Mouse (Mus musculus) intestine, postnatal 0 days (tissue): ENCODE measurements at regions not wholly inside any gene's neighbourhood (a gene's known extent, or its start where the extent isn't known, plus 50 kb on each side); places are given as distances from the start of the nearest gene placed in this dataset.

Experiments used
- ATAC-seq: fragments of 200-750 bp; cut with Nextera tagmentation; 2 replicates; pipeline ENCODE4 v1.8.0; 2017; ENCODE audit warnings: mild to moderate bottlenecking, moderate TSS enrichment, moderate library complexity
- H3K27ac ChIP-seq: fragments of 300-500 bp; sonication (generic); 2 replicates; pipeline ENCODE4 v1.5.1; 2014; ENCODE audit warnings: mild to moderate bottlenecking, low read depth, low read length, moderate library complexity
- H3K27me3 ChIP-seq: fragments of 300-500 bp; sonication (generic); replicated peaks from 2 replicates; pipeline ENCODE4 v1.6.1; 2014; ENCODE audit warnings: low read length, mixed read lengths; ENCODE audit not compliant: control insufficient read depth, insufficient read depth
- H3K36me3 ChIP-seq: fragments of 300-500 bp; sonication (generic); 2 replicates; pipeline ENCODE4 v1.6.1; 2014; ENCODE audit warnings: mild to moderate bottlenecking, moderate library complexity; ENCODE audit not compliant: control insufficient read depth, insufficient read depth
- H3K4me1 ChIP-seq: fragments of 300-500 bp; sonication (generic); replicated peaks from 2 replicates; pipeline ENCODE4 v1.6.1; 2014; ENCODE audit warnings: antibody characterized with exemption, low read length, mixed read lengths; ENCODE audit not compliant: control insufficient read depth, insufficient read depth
- H3K4me2 ChIP-seq: fragments of 300-500 bp; sonication (generic); replicated peaks from 2 replicates; pipeline ENCODE4 v1.6.1; 2014; ENCODE audit warnings: low read depth, mild to moderate bottlenecking, moderate library complexity
- H3K4me3 ChIP-seq: fragments of 300-500 bp; sonication (generic); 2 replicates; pipeline ENCODE4 v1.5.1; 2014; ENCODE audit warnings: low read depth, low read length
- H3K9ac ChIP-seq: fragments of 300-500 bp; sonication (generic); 2 replicates; pipeline ENCODE4 v1.6.1; 2014; ENCODE audit warnings: mild to moderate bottlenecking, low read depth, low read length
- H3K9me3 ChIP-seq: fragments of 300-500 bp; sonication (generic); 2 replicates; pipeline ENCODE4 v1.6.1; 2016; ENCODE audit warnings: mixed run types; ENCODE audit not compliant: control insufficient read depth
- CTCF ChIP-seq: sonication (generic); IDR thresholded peaks from 2 replicates; pipeline ENCODE4 v1.5.1; 2016; ENCODE audit warnings: low read depth, mild to moderate bottlenecking, control low read depth, antibody characterized with exemption, moderate library complexity
- WGBS: fragments of 180-500 bp; shearing (Covaris S2); extraction: QIAGEN DNeasy Blood & Tissue Kit; methylation state at CpG from one replicate; pipeline ENCODE4 v1.1.7; 2014; 5-methylcytosine and 5-hydroxymethylcytosine counted together

- WGBS = 48% methylated on average over 6 of the region's 6 CpGs
- Histone ChIP-seq H3K4me1 (no peaks in the 10 kb centered on the region), H3K36me3 (no peaks in the 10 kb centered on the region), H3K27ac (no peak overlapping the region), H3K4me2 (no peak overlapping the region), H3K9ac (no peak overlapping the region), H3K27me3 (peaks cover 4% of the 10 kb centered on the region), H3K4me3 (no peak overlapping the region), H3K9me3 (no peaks in the 10 kb centered on the region)
- no peak for ATAC-seq
- no peak for TF ChIP-seq CTCF
These were observed 60.8 kb downstream of the Rpusd4 start for GRCm38 (mm10) chr9:35328503-35328902.

DNA sequence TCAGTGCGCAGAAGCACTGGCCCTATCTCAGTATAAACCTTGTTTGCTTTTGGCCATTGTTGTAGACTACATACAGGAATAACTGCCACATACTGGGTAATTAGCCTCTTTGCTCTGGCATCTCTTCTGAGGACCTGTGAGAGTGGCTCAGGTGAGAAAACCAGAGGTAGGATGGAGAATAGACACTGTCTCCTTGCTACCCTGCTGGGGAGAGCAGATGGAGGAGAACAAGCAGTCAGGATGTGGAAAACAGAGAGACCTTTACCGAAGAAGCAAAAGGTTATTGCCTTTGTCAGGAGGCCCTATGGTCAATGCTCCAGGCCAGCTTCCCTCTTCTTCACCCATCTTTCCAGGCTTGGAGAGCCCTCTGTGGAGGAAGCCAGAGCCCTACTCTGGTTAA lies 62.7 kb downstream of the Rpusd4 start:
- Histone ChIP-seq H3K36me3 (no peaks in the 10 kb centered on the region), H3K4me3 (no peak overlapping the region), H3K27me3 (no peaks in the 10 kb centered on the region; the same call in 1 of the 2 replicates), H3K27ac (no peak overlapping the region), H3K4me1 (no peaks in the 10 kb centered on the region), H3K4me2 (no peak overlapping the region), H3K9ac (no peak overlapping the region), H3K9me3 (no peaks in the 10 kb centered on the region)
- ATAC-seq = no peak
- no peak for TF ChIP-seq CTCF
- 94% methylated on average over 2 of the region's 2 CpGs for WGBS

DNA sequence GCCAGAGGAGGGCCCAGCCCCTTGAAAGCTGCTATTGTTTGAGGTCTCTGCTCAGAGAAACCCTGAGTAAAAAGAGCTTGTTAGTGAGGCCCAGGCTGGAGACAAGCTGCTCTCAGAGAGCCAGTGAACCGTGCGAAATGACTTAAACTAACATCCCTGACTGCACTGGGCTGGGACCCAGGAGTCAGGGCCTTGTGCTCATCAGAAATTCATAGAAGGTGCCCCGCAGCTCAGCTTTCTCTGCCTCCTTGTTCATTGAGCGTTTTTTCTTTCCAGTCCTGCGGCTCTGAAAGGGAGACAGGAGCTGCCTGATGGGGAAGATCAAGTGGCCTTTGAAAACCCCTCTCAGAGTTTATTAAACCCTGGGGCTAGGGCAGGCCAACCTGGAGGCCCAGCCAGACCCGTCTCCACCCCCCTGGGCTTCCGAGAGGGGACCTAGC lies 63.6 kb downstream of the Rpusd4 start:
- Histone ChIP-seq H3K4me2 (no peak overlapping the region), H3K9ac (no peak overlapping the region), H3K4me1 (no peaks in the 10 kb centered on the region), H3K4me3 (no peak overlapping the region), H3K27ac (no peak overlapping the region), H3K9me3 (no peaks in the 10 kb centered on the region), H3K36me3 (no peaks in the 10 kb centered on the region), H3K27me3 (no peaks in the 10 kb centered on the region; the same call in 1 of the 2 replicates)
- 59% methylated on average over 7 of the region's 7 CpGs for WGBS
- TF ChIP-seq CTCF = no peak
- no peak for ATAC-seq

- peak; percentile 35 for TF ChIP-seq CTCF
- Histone ChIP-seq H3K4me3 (no peak overlapping the region), H3K36me3 (no peaks in the 10 kb centered on the region), H3K27ac (no peak overlapping the region), H3K27me3 (no peaks in the 10 kb centered on the region), H3K9me3 (no peaks in the 10 kb centered on the region), H3K4me2 (no peak overlapping the region), H3K9ac (no peak overlapping the region), H3K4me1 (no peaks in the 10 kb centered on the region)
- peak; percentile 85 for ATAC-seq
- WGBS = 33% methylated on average over 11 of the region's 11 CpGs
These were observed 65.3 kb downstream of the Rpusd4 start for GRCm38 (mm10) chr9:35332688-35333630.

- Histone ChIP-seq H3K27ac (no peak overlapping the region), H3K4me3 (no peak overlapping the region), H3K9me3 (no peaks in the 10 kb centered on the region), H3K36me3 (no peaks in the 10 kb centered on the region), H3K4me1 (no peaks in the 10 kb centered on the region), H3K27me3 (no peaks in the 10 kb centered on the region), H3K4me2 (no peak overlapping the region), H3K9ac (no peak overlapping the region)
- WGBS = 36% methylated on average over 8 of the region's 8 CpGs
- ATAC-seq = no peak
- no peak for TF ChIP-seq CTCF
These were observed 66.0 kb downstream of the Rpusd4 start for GRCm38 (mm10) chr9:35333631-35334005.

DNA sequence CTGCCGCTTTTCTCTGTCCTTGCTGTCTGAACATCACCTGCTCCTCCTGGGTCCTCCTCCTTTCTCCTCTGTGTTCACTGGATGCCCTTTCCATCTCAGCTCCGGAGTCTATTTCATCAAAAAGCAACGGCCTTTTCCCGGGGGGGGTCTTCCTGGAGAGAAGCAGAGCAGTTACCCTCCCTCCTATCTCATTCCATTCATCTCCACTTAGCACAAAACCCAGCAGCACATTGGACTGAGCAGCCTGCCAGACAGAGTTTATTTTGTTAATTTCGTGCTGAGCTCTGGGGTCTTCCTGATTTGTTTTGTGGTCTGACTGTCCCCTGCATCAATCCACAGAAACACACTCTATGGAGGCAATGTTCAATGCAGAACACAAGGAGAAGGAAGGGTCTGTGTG lies 66.9 kb downstream of the Rpusd4 start:
- Histone ChIP-seq H3K9ac (no peak overlapping the region), H3K27ac (no peak overlapping the region), H3K27me3 (no peaks in the 10 kb centered on the region), H3K4me2 (no peak overlapping the region), H3K9me3 (no peaks in the 10 kb centered on the region), H3K4me3 (no peak overlapping the region), H3K4me1 (no peaks in the 10 kb centered on the region), H3K36me3 (no peaks in the 10 kb centered on the region)
- TF ChIP-seq CTCF = no peak
- no peak for ATAC-seq
- 68% methylated on average over 5 of the region's 5 CpGs for WGBS
